8 mouse cellular contexts compared by ENCODE assay signal in genomic region chr4:114947395-114947794, GRCm38 (mm10). TPM values are rescaled to one million over a fixed set of nuclear protein-coding genes. Genes with fewer than 3 reads are reported as not detected.
DNase-seq lines count a peak whose midpoint lies in the region; ATAC-seq and TF ChIP-seq lines count a peak whose summit lies in the region.

No protein-coding gene starts in this region.

- DNase-seq in CD4-positive helper T cell, adult 2 months (ENCODE audit: low read depth, low spot score) = peak; percentile 50
- peak; percentile 48 for DNase-seq in heart, postnatal 0 days (ENCODE audit: low spot score)
- DNase-seq in kidney, postnatal 36 days = peak; percentile 76 to 92
- DNase-seq in liver, postnatal 0 days = peak; percentile 79
- DNase-seq in telencephalon, adult 2 months (ENCODE audit: low read depth, low spot score) = peak; percentile 23

- peak; percentile 65; the same call in 1 of the 2 replicates for ATAC-seq in embryonic facial prominence, embryonic 15.5 days (ENCODE audit: insufficient number of reproducible peaks, low FRiP score, low TSS enrichment, low read depth)
- peak; percentile 73 for ATAC-seq in heart, postnatal 0 days (ENCODE audit: insufficient read depth, low read depth)
- no peak for ATAC-seq in liver, postnatal 0 days
- ATAC-seq in neural tube, embryonic 13.5 days (ENCODE audit: low read depth) = peak; percentile 76

- no peaks in the 10 kb centered on the region for H3K4me1 ChIP-seq in bone marrow macrophage, adult 2 months (ENCODE audit: control insufficient read depth, insufficient read depth, low read length)
- peaks cover 22% of the 10 kb centered on the region for H3K4me1 ChIP-seq in embryonic facial prominence, embryonic 15.5 days
- no peaks in the 10 kb centered on the region for H3K4me1 ChIP-seq in heart, postnatal 0 days (ENCODE audit: control insufficient read depth, insufficient read depth)
- no peaks in the 10 kb centered on the region for H3K4me1 ChIP-seq in liver, postnatal 0 days (ENCODE audit: insufficient read depth)
- H3K4me1 ChIP-seq in neural tube, embryonic 13.5 days (replicated peaks) = peaks cover 5% of the 10 kb centered on the region

- H3K27ac ChIP-seq in bone marrow macrophage, adult 2 months (ENCODE audit: insufficient read depth, low read depth, low read length) = no peak overlapping the region
- H3K27ac ChIP-seq in embryonic facial prominence, embryonic 15.5 days (replicated peaks) = peak overlapping the region; percentile 61
- H3K27ac ChIP-seq in heart, postnatal 0 days (ENCODE audit: low read depth) = no peak overlapping the region
- H3K27ac ChIP-seq in liver, postnatal 0 days (ENCODE audit: low read depth) = no peak overlapping the region
- no peak overlapping the region for H3K27ac ChIP-seq in neural tube, embryonic 13.5 days (replicated peaks)

- no peak overlapping the region for H3K4me2 ChIP-seq in embryonic facial prominence, embryonic 15.5 days (replicated peaks)
- H3K4me2 ChIP-seq in heart, postnatal 0 days (ENCODE audit: low read depth, low read length) = no peak overlapping the region
- no peak overlapping the region for H3K4me2 ChIP-seq in liver, postnatal 0 days (ENCODE audit: low read depth, low read length)
- no peak overlapping the region for H3K4me2 ChIP-seq in neural tube, embryonic 13.5 days

- no peak for TF ChIP-seq POLR2A in bone marrow macrophage, adult 2 months (IDR thresholded peaks at IDR 0.05; ENCODE audit: borderline replicate concordance, low read depth, low read length)

- H3K4me3 ChIP-seq in bone marrow macrophage, adult 2 months (ENCODE audit: insufficient read depth, low read length) = no peak overlapping the region
- H3K4me3 ChIP-seq in embryonic facial prominence, embryonic 15.5 days (replicated peaks) = no peak overlapping the region
- no peak overlapping the region for H3K4me3 ChIP-seq in heart, postnatal 0 days (ENCODE audit: low read depth, low read length)
- no peak overlapping the region for H3K4me3 ChIP-seq in liver, postnatal 0 days (ENCODE audit: low read depth, low read length)
- H3K4me3 ChIP-seq in neural tube, embryonic 13.5 days = no peak overlapping the region

- H3K27me3 ChIP-seq in embryonic facial prominence, embryonic 15.5 days = peaks cover 41% of the 10 kb centered on the region
- 0 out of 2 replicates have a peak, but pooled peaks cover 18% of the 10 kb centered on the region for H3K27me3 ChIP-seq in heart, postnatal 0 days (ENCODE audit: control insufficient read depth, insufficient read depth, low read length)
- H3K27me3 ChIP-seq in liver, postnatal 0 days (ENCODE audit: insufficient read depth, low read length) = 0 out of 2 replicates have a peak, but pooled peaks cover 3% of the 10 kb centered on the region
- H3K27me3 ChIP-seq in neural tube, embryonic 13.5 days = peaks cover 39% of the 10 kb centered on the region

- H3K9me3 ChIP-seq in embryonic facial prominence, embryonic 15.5 days (replicated peaks) = no peaks in the 10 kb centered on the region
- H3K9me3 ChIP-seq in heart, postnatal 0 days (replicated peaks; ENCODE audit: control insufficient read depth, low read length) = no peaks in the 10 kb centered on the region
- no peaks in the 10 kb centered on the region for H3K9me3 ChIP-seq in liver, postnatal 0 days (ENCODE audit: low read length)
- H3K9me3 ChIP-seq in neural tube, embryonic 13.5 days = no peaks in the 10 kb centered on the region

- TF ChIP-seq EP300 in heart, postnatal 0 days (IDR thresholded peaks at IDR 0.05; ENCODE audit: low read depth) = no peak
- no peak for TF ChIP-seq EP300 in liver, postnatal 0 days (IDR thresholded peaks at IDR 0.05; ENCODE audit: low read depth)

- TF ChIP-seq CTCF in bone marrow macrophage, adult 2 months (IDR thresholded peaks at IDR 0.05; ENCODE audit: low read depth, low read length) = peak; percentile 46; the same call in 1 of the 2 replicates
- peak; percentile 90 for TF ChIP-seq CTCF in heart, postnatal 0 days (IDR thresholded peaks at IDR 0.05; ENCODE audit: low read depth)
- peak; percentile 88 for TF ChIP-seq CTCF in liver, postnatal 0 days (IDR thresholded peaks at IDR 0.05; ENCODE audit: low read depth)

- H3K9ac ChIP-seq in embryonic facial prominence, embryonic 15.5 days = no peak overlapping the region
- no peak overlapping the region for H3K9ac ChIP-seq in heart, postnatal 0 days (replicated peaks; ENCODE audit: low read depth, low read length)
- no peak overlapping the region for H3K9ac ChIP-seq in liver, postnatal 0 days (replicated peaks)
- no peak overlapping the region for H3K9ac ChIP-seq in neural tube, embryonic 13.5 days

- no peaks in the 10 kb centered on the region for H3K36me3 ChIP-seq in embryonic facial prominence, embryonic 15.5 days
- H3K36me3 ChIP-seq in heart, postnatal 0 days (replicated peaks; ENCODE audit: control insufficient read depth, insufficient read depth, low read length) = no peaks in the 10 kb centered on the region
- H3K36me3 ChIP-seq in liver, postnatal 0 days (replicated peaks; ENCODE audit: insufficient read depth, low read length) = no peaks in the 10 kb centered on the region
- H3K36me3 ChIP-seq in neural tube, embryonic 13.5 days = no peaks in the 10 kb centered on the region

- WGBS in embryonic facial prominence, embryonic 15.5 days = 28% methylated on average over 6 of the region's 6 CpGs
- WGBS in heart, postnatal 0 days = 27% methylated on average over 6 of the region's 6 CpGs
- 27% methylated on average over 6 of the region's 6 CpGs for WGBS in liver, postnatal 0 days (ENCODE audit: insufficient replicate concordance)
- 33% methylated on average over 6 of the region's 6 CpGs for WGBS in neural tube, embryonic 13.5 days

RNA-seq across cellular contexts. Expression of gene Foxe3, which starts 21.6 kb away (rescaled TPM):
- polyA plus RNA-seq in bone marrow macrophage, adult 2 months (2012; ENCODE audit: insufficient read depth, insufficient read length, missing spikeins) = not detected in 2 replicates
- 0.20 TPM in 1 of 2 replicates, not detected in the other for polyA plus RNA-seq in embryonic facial prominence, embryonic 15.5 days (2015; fragmentation: Nextera tagmentation; extraction: Ambion mirVana)
- total RNA-seq in heart, postnatal 0 days (2014; rRNA removed; ENCODE audit: low replicate concordance) = not detected in 2 replicates
- polyA plus RNA-seq in heart, postnatal 0 days (2015; fragmentation: Nextera tagmentation; extraction: Ambion mirVana) = not detected in 2 replicates
- polyA plus RNA-seq in liver, postnatal 0 days (2015; fragmentation: Nextera tagmentation; extraction: Ambion mirVana) = not detected in 2 replicates
- polyA plus RNA-seq in neural tube, embryonic 13.5 days (2015; fragmentation: Nextera tagmentation; extraction: Ambion mirVana) = not detected in 2 replicates

RNA-seq across cellular contexts. Expression of gene Foxd2, which starts 38.7 kb away (rescaled TPM):
- 0.72 and 0.98 TPM in 2 replicates for polyA plus RNA-seq in bone marrow macrophage, adult 2 months (2012; ENCODE audit: insufficient read depth, insufficient read length, missing spikeins)
- 1.8 and 2.3 TPM in 2 replicates for polyA plus RNA-seq in embryonic facial prominence, embryonic 15.5 days (2015; fragmentation: Nextera tagmentation; extraction: Ambion mirVana)
- total RNA-seq in heart, postnatal 0 days (2014; rRNA removed; ENCODE audit: low replicate concordance) = not detected in 2 replicates
- 0.04 and 0.08 TPM in 2 replicates for polyA plus RNA-seq in heart, postnatal 0 days (2015; fragmentation: Nextera tagmentation; extraction: Ambion mirVana)
- polyA plus RNA-seq in liver, postnatal 0 days (2015; fragmentation: Nextera tagmentation; extraction: Ambion mirVana) = not detected in 2 replicates
- 0.50 and 0.62 TPM in 2 replicates for polyA plus RNA-seq in neural tube, embryonic 13.5 days (2015; fragmentation: Nextera tagmentation; extraction: Ambion mirVana)

RNA-seq across cellular contexts. Expression of gene Cmpk1, which starts 39.6 kb away (rescaled TPM):
- polyA plus RNA-seq in bone marrow macrophage, adult 2 months (2012; ENCODE audit: insufficient read depth, insufficient read length, missing spikeins) = 143 and 149 TPM in 2 replicates
- polyA plus RNA-seq in embryonic facial prominence, embryonic 15.5 days (2015; fragmentation: Nextera tagmentation; extraction: Ambion mirVana) = 107 TPM in 2 replicates
- 25.0 and 27.4 TPM in 2 replicates for total RNA-seq in heart, postnatal 0 days (2014; rRNA removed; ENCODE audit: low replicate concordance)
- polyA plus RNA-seq in heart, postnatal 0 days (2015; fragmentation: Nextera tagmentation; extraction: Ambion mirVana) = 54.9 and 66.8 TPM in 2 replicates
- polyA plus RNA-seq in liver, postnatal 0 days (2015; fragmentation: Nextera tagmentation; extraction: Ambion mirVana) = 59.9 and 67.8 TPM in 2 replicates
- 188 and 199 TPM in 2 replicates for polyA plus RNA-seq in neural tube, embryonic 13.5 days (2015; fragmentation: Nextera tagmentation; extraction: Ambion mirVana)

RNA-seq across cellular contexts. Expression of gene Stil, which starts 52.6 kb away (rescaled TPM):
- polyA plus RNA-seq in bone marrow macrophage, adult 2 months (2012; ENCODE audit: insufficient read depth, insufficient read length, missing spikeins) = 8.1 and 9.5 TPM in 2 replicates
- 10.3 and 13.3 TPM in 2 replicates for polyA plus RNA-seq in embryonic facial prominence, embryonic 15.5 days (2015; fragmentation: Nextera tagmentation; extraction: Ambion mirVana)
- total RNA-seq in heart, postnatal 0 days (2014; rRNA removed; ENCODE audit: low replicate concordance) = 6.1 and 10.0 TPM in 2 replicates
- polyA plus RNA-seq in heart, postnatal 0 days (2015; fragmentation: Nextera tagmentation; extraction: Ambion mirVana) = 1.7 and 2.0 TPM in 2 replicates
- polyA plus RNA-seq in liver, postnatal 0 days (2015; fragmentation: Nextera tagmentation; extraction: Ambion mirVana) = 3.3 and 3.4 TPM in 2 replicates
- 1.9 and 3.0 TPM in 2 replicates for polyA plus RNA-seq in neural tube, embryonic 13.5 days (2015; fragmentation: Nextera tagmentation; extraction: Ambion mirVana)

Comparison
In these comparisons a context has a peak if more than half of its experiments do, and no peak if none do; other contexts are left out.
1. DNase-seq: peak in every context shown above with its lines; median percentile 84 in kidney, postnatal 36 days; 79 in liver, postnatal 0 days; 50 in CD4-positive helper T cell, adult 2 months; 48 in heart, postnatal 0 days; 23 in telencephalon, adult 2 months.